Mouse (Mus musculus) forebrain, embryonic 14.5 days (tissue): ENCODE results near the gene Wnk4. TPM values are rescaled to one million over a fixed set of nuclear protein-coding genes. Genes with fewer than 3 reads are reported as not detected.

Source experiments
- ATAC-seq: fragments of 200-750 bp; cut with Nextera tagmentation; 2 replicates; pipeline ENCODE4 v1.8.0; 2017; ENCODE audit warnings: mild to moderate bottlenecking, moderate library complexity
- DNase-seq: peaks from one replicate; pipeline ENCODE4 v3.0.0-alpha.2; 2015; ENCODE audit warnings: low spot score
- H3K27ac ChIP-seq: fragments of 300-500 bp; sonication (generic); 2 replicates; pipeline ENCODE4 v1.5.1; 2014; ENCODE audit warnings: low read depth, mild to moderate bottlenecking, control low read depth, low read length, moderate library complexity
- H3K27me3 ChIP-seq: fragments of 300-500 bp; sonication (generic); replicated peaks from 2 replicates; pipeline ENCODE4 v1.6.1; 2014; ENCODE audit warnings: low read length, control low read depth, mixed read lengths; ENCODE audit not compliant: control insufficient read depth, insufficient read depth
- H3K36me3 ChIP-seq: fragments of 300-500 bp; sonication (generic); 2 replicates; pipeline ENCODE4 v1.6.1; 2014; ENCODE audit warnings: low read length, control low read depth; ENCODE audit not compliant: control insufficient read depth, insufficient read depth
- H3K4me1 ChIP-seq: fragments of 300-500 bp; sonication (generic); 2 replicates; pipeline ENCODE4 v1.6.1; 2014; ENCODE audit warnings: antibody characterized with exemption, low read length, control low read depth; ENCODE audit not compliant: control insufficient read depth, insufficient read depth
- H3K4me2 ChIP-seq: fragments of 300-500 bp; sonication (generic); 2 replicates; pipeline ENCODE4 v1.6.1; 2014; ENCODE audit warnings: mild to moderate bottlenecking, control low read depth, low read length
- H3K4me3 ChIP-seq: fragments of 300-500 bp; sonication (generic); 2 replicates; pipeline ENCODE4 v1.5.1; 2014; ENCODE audit warnings: low read depth, low read length, control low read depth
- H3K9ac ChIP-seq: fragments of 300-500 bp; sonication (generic); 2 replicates; pipeline ENCODE4 v1.6.1; 2014; ENCODE audit warnings: mild to moderate bottlenecking, low read length, control low read depth, moderate library complexity
- H3K9me3 ChIP-seq: fragments of 300-500 bp; sonication (generic); replicated peaks from 2 replicates; pipeline ENCODE4 v1.6.1; 2016; ENCODE audit warnings: low read length, control low read depth, mixed read lengths; ENCODE audit not compliant: control insufficient read depth
- WGBS: fragments of 180-500 bp; shearing (Covaris S2); extraction: QIAGEN DNeasy Blood & Tissue Kit; methylation state at CpG from one replicate; pipeline ENCODE4 v1.1.7; 2014; 5-methylcytosine and 5-hydroxymethylcytosine counted together
- polyA plus RNA-seq: library from polyadenylated mRNA; unstranded; fragments of >200 nt; fragmentation: Nextera tagmentation; extraction: Ambion mirVana; gene quantifications from 2 replicates; pipeline ENCODE4 v1.2.1, GENCODE M21; 2014

Wnk4 gene
- polyA plus RNA-seq, 1 experiment from 2014 or later, result 3.4 TPM

- Histone ChIP-seq H3K36me3 (0 out of 2 replicates have a peak, but pooled peaks cover 2% of the 10 kb centered on the region), H3K27me3 (peaks cover 46% of the 10 kb centered on the region), H3K9ac (no peak overlapping the region), H3K4me1 (peaks cover 16% of the 10 kb centered on the region), H3K27ac (no peak overlapping the region), H3K4me3 (no peak overlapping the region), H3K9me3 (no peaks in the 10 kb centered on the region), H3K4me2 (no peak overlapping the region)
- DNase-seq, result no peak
- no peak for ATAC-seq
- WGBS, result 3% methylated on average over 32 of the region's 32 CpGs
These were observed 3.0 kb downstream of the Wnk4 start for GRCm38 (mm10) chr11:101263138-101263988.

DNA sequence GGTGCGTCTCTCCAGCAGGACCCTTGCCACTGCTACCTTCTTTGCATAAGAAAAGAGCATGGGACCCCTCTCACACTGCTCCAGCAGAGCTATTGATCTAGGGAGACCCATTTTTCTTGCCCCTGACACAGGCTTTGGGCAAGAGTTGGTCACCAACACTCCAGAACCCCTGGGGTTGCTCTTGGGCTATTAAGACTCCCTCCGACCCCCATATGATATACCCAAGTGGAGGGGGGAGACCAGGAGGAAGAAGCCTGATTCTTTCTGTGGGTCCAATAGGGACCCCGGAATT, 3.6 kb downstream of the Wnk4 start:
- no peak overlapping the region for H3K9ac ChIP-seq
- no peaks in the 10 kb centered on the region for H3K9me3 ChIP-seq
- DNase-seq (no peak), ATAC-seq (no peak)
- peaks cover 16% of the 10 kb centered on the region for H3K4me1 ChIP-seq
- H3K27me3 ChIP-seq, result peaks cover 49% of the 10 kb centered on the region
- no peak overlapping the region for H3K4me3 ChIP-seq
- H3K27ac ChIP-seq, result no peak overlapping the region
- no peaks in the 10 kb centered on the region for H3K36me3 ChIP-seq
- H3K4me2 ChIP-seq, result no peak overlapping the region
- 2% methylated on average over 3 of the region's 3 CpGs for WGBS

DNA sequence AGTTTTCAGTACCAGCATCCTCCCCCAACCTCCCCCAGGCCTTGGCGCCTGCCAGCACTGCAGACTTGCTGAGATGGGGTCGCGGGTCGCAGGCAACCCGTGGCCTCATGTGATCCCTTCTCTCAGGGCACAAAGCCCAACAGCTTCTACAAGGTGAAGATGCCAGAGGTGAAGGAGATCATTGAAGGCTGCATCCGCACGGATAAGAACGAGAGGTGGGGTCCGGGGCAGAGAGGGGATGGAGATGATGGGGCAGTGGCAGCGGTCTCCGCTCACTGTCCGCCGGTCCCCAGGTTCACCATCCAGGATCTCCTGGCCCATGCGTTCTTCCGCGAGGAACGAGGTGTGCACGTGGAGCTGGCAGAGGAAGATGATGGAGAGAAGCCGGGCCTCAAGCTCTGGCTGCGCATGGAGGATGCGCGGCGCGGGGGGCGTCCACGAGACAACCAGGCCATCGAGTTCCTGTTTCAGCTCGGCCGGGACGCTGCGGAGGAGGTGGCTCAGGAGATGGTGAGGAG, 4.6 kb downstream of the Wnk4 start:
- Histone ChIP-seq H3K36me3 (no peaks in the 10 kb centered on the region), H3K4me3 (peak overlapping the region; percentile 14), H3K27ac (no peak overlapping the region), H3K27me3 (peaks cover 45% of the 10 kb centered on the region), H3K4me2 (peak overlapping the region; percentile 48), H3K9me3 (no peaks in the 10 kb centered on the region), H3K4me1 (peaks cover 11% of the 10 kb centered on the region), H3K9ac (peak overlapping the region; percentile 49; the same call in 1 of the 2 replicates)
- 3% methylated on average over 31 of the region's 31 CpGs for WGBS
- DNase-seq, result no peak
- no peak for ATAC-seq

- WGBS, result 12% methylated on average over 6 of the region's 6 CpGs
- ATAC-seq (no peak), DNase-seq (no peak)
- Histone ChIP-seq H3K27me3 (peaks cover 44% of the 10 kb centered on the region), H3K9me3 (no peaks in the 10 kb centered on the region), H3K9ac (no peak overlapping the region), H3K36me3 (no peaks in the 10 kb centered on the region), H3K4me1 (peaks cover 3% of the 10 kb centered on the region), H3K4me2 (no peak overlapping the region), H3K27ac (no peak overlapping the region), H3K4me3 (0 out of 2 replicates have a peak overlapping the region, but pooled peaks have one; percentile 14)
These were observed 5.5 kb downstream of the Wnk4 start for GRCm38 (mm10) chr11:101265906-101266305.

DNA sequence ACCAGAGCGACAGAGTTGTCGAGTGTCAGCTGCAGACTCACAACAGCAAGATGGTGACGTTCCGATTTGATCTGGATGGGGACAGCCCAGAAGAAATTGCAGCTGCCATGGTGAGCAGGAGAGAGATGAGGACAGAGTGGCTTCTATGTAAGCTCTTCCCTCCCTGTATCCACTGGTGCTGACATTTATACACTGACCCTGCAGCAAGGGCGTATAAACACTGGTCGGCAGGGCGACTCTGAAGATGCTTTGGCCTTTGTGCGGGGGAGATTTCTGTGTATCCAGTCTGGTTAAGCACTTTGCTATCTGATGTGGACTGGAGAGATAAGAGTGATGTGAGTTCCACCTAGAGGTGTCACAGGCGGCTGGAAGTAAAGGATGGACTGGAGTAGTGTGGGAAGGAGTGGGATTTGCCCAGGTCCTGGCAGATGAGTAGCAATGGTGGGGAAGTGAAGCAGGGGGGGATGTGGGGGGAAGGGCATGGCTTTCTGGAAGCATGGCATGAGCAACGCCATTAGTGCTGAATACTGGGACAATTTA, 9.3 kb downstream of the Wnk4 start:
- Histone ChIP-seq H3K9ac (no peak overlapping the region), H3K4me2 (no peak overlapping the region), H3K9me3 (no peaks in the 10 kb centered on the region), H3K4me1 (no peaks in the 10 kb centered on the region; the same call in 1 of the 2 replicates), H3K27ac (no peak overlapping the region), H3K27me3 (peaks cover 15% of the 10 kb centered on the region; the same call in 1 of the 2 replicates), H3K36me3 (no peaks in the 10 kb centered on the region), H3K4me3 (no peak overlapping the region)
- WGBS, result 39% methylated on average over 10 of the region's 10 CpGs
- ATAC-seq, result no peak
- DNase-seq, result peak; percentile 37

GRCm38 (mm10) chr11:101272446-101272845, 12.1 kb downstream of the Wnk4 start:
- Histone ChIP-seq H3K27ac (no peak overlapping the region), H3K36me3 (0 out of 2 replicates have a peak, but pooled peaks cover 2% of the 10 kb centered on the region), H3K4me2 (no peak overlapping the region), H3K4me3 (no peak overlapping the region), H3K4me1 (peaks cover 9% of the 10 kb centered on the region), H3K9ac (no peak overlapping the region), H3K27me3 (0 out of 2 replicates have a peak, but pooled peaks cover 5% of the 10 kb centered on the region), H3K9me3 (no peaks in the 10 kb centered on the region)
- ATAC-seq, result no peak
- 82% methylated on average over 3 of the region's 3 CpGs for WGBS
- no peak for DNase-seq

GRCm38 (mm10) chr11:101275309-101275708, 14.9 kb downstream of the Wnk4 start:
- ATAC-seq (no peak), DNase-seq (no peak)
- Histone ChIP-seq H3K4me1 (peaks cover 23% of the 10 kb centered on the region), H3K4me3 (no peak overlapping the region), H3K9me3 (no peaks in the 10 kb centered on the region), H3K9ac (no peak overlapping the region), H3K27ac (no peak overlapping the region), H3K27me3 (no peaks in the 10 kb centered on the region), H3K36me3 (0 out of 2 replicates have a peak, but pooled peaks cover 2% of the 10 kb centered on the region), H3K4me2 (no peak overlapping the region)
- WGBS, result 68% methylated on average over 4 of the region's 4 CpGs

GRCm38 (mm10) chr11:101276319-101277070, 16.1 kb downstream of the Wnk4 start:
- peak overlapping the region; percentile 19; the same call in 1 of the 2 replicates for H3K4me2 ChIP-seq
- H3K4me3 ChIP-seq, result no peak overlapping the region
- 0 out of 2 replicates have a peak overlapping the region, but pooled peaks have one; percentile 14 for H3K9ac ChIP-seq
- H3K27ac ChIP-seq, result no peak overlapping the region
- H3K27me3 ChIP-seq, result no peaks in the 10 kb centered on the region
- WGBS, result 28% methylated on average over 27 of the region's 27 CpGs
- ATAC-seq, result no peak
- peaks cover 23% of the 10 kb centered on the region for H3K4me1 ChIP-seq
- H3K36me3 ChIP-seq, result 0 out of 2 replicates have a peak, but pooled peaks cover 2% of the 10 kb centered on the region
- H3K9me3 ChIP-seq, result no peaks in the 10 kb centered on the region
- DNase-seq, result no peak
